Mouse (Mus musculus) heart, postnatal 14 days (tissue): ENCODE data around the gene Hist1h1t. TPM values are rescaled to one million over a fixed set of nuclear protein-coding genes. Genes with fewer than 3 reads are reported as not detected.
A peak's percentile ranks its signal among the peaks of the same experiment; 100 is the strongest.

ENCODE experiments used
- DNase-seq, 2 experiments: peaks; one replicate each; pipeline ENCODE4 v3.0.0; 2021 to 2022
- intact Hi-C: fragments of 180-260 bp; cut with DNase I; formaldehyde crosslinking; loops from one replicate; pipeline ENCODE4 v1.15.1; 2025
- total RNA-seq, 2 experiments: library from RNA; stranded (reverse); gene quantifications; 2 replicates each; pipeline ENCODE4 v1.2.3; 2021

Gene Hist1h1t
- total RNA-seq, 2 experiments from 2014 or later: 0.31 to 0.32 TPM

DNA sequence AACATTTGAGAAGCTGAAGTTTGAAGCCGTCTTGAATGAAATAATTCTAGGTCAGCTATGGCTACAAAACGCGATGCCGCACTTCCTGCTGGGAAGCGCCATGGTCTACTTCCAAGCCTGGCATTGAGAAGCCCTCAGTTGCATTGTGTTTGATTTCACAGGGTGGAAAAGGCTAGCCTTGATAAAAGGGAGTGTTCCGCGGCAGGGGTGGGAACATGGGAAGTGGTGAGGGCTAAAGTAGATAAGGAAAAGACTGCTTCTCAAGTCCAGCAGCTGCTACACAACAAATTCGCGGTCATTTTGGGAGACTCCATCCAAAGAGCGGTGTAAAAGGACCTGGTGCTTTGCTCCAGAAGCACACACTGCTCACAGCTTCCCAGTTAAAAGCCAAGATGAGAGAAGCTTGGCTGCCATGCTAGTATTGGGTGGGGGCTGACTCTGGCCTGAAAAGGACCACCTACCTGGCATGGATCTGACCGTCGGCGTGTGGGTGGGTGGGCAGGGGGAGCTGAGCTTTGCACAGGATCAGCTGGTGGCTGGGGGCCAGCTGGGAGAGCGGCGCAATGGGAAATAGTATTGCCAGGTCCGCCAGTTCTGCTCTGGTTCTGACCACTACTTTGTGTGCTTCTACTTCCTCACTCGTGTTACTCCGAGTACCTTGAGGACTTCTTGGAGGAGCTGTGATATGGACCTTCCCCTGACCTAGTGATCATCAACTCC, 33.0 kb downstream of the Hist1h1t start:
- intact Hi-C loops: no loop called here
- no peak for DNase-seq

DNA sequence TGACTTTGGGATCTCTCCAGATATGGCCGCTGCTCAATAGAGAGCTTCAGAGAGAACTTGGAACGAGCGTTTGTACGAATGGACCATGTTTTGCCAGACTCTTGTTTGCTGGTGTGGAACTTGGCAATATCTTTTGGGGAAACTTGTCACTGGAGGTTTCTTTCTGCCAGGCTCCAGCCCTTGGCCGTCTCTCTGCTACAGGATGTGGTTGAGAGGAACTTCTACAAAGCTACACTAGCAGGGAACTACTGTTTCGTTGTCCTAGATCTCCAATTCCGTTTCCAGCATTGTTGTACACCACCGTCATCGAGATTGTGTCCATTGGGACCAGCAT, 33.5 kb downstream of the Hist1h1t start:
- intact Hi-C loops: no loop called here
- DNase-seq: no peak

DNA sequence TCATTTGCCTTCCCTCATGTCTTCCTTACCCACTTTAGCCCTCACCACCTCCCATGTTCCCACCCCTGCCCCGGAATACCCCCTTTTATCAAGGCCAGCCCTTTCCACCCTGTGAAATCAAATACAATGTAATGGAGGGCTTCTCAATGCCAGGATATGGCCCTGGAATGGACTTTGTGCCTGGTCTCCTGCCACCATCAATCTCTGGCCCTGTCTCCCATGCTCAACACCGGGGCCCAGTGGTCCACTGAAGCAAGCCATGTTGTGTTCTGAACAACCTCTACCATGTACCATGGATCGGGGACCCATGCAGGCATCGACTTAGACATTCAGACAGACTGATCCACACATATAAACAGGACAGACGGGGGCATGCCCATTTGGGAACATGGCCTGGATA, 34.1 kb downstream of the Hist1h1t start:
- no peak for DNase-seq
- intact Hi-C loops: loop anchor here (10.0 kb wide), 1 partner anchor 45 kb away; the partner anchor contains the start of genes Hist1h2ac and Hist1h2bc

DNA sequence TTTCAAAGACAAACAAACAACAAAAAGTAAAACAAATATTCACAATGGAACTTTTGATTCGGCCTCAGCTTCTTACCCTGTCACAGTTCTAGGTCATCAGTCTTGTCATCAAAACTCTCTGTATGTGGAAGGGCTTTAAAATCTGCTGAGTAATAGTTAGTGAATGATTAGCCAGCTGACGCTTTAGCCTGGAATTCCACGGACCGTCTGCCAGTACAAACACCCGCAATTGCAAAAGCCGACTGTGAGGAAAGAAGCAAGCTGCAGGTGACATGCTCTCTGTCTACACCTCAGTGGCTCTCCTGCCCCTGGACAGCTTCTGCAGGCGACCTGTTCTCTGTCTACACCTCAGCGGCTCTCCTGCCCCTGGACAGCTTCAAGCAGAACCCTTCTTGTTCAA, 34.9 kb downstream of the Hist1h1t start:
- peak in 1 of 2 experiments; percentile 41 for DNase-seq
- intact Hi-C loops: loop anchor here (10.0 kb wide), 1 partner anchor 46 kb away; the partner anchor contains the start of genes Hist1h2ac and Hist1h2bc

DNA sequence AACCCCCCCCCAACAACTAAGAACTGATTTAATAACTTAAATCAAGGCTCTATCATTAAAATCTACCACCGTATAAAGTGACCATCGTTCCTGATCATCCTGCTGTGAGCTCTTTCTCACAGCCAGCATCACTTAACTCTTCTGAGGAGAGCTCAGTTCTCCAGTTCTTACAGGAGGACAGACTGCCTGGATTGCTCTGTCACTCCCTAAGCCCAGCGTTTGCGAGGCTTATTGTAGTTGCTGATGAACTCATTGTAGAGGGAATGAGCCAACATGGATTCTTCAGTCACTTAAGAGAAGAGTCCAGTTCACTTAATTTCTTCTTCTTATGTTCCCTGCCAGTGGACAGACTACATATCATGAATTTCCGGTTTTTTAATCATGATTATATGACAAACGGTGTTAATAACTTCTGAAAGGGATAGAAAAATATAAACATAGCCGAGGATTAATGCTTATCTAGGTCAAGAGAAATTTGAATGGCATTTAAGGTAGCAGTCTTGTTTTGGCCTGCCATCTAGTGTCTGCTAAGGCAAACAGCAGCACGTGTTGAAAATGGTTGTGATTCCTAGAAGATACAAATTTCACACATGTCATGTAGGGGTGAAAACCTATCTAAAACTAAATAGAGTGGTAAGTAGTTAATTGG, 36.7 kb downstream of the Hist1h1t start:
- DNase-seq: peak in 1 of 2 experiments; percentile 50

DNA sequence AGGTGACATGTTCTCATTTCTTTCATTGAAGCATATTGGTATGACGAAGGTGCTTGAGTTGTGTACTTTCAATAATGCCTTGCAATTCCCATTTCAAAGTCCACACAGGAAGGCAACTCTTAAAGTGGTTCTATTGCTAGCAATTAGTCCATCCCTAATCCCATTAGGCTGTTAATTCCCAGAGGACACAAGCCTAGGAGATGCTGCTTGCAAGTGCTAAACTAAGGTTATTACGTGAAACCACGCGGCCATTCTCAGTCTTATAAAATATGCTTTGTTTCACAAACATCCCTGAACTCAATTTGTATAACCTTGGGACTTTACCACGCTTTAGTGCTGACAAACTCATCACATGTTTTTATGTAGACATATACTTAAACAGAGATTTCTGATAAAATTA, 41.5 kb downstream of the Hist1h1t start:
- intact Hi-C loops: loop anchor here (5.0 to 10.0 kb wide), 2 partner anchors 52 to 155 kb away; partner anchors contain the start of genes Hist1h2ac, Hist1h2bc and Hist1h4d
- no peak for DNase-seq

More for the DNA sequence above, 36.7 kb downstream of the Hist1h1t start:
- intact Hi-C loops: loop anchor here (1.0 to 10.0 kb wide), 2 partner anchors 31 to 47 kb away; partner anchors contain the start of genes Hist1h2ac and Hist1h2bc

DNA sequence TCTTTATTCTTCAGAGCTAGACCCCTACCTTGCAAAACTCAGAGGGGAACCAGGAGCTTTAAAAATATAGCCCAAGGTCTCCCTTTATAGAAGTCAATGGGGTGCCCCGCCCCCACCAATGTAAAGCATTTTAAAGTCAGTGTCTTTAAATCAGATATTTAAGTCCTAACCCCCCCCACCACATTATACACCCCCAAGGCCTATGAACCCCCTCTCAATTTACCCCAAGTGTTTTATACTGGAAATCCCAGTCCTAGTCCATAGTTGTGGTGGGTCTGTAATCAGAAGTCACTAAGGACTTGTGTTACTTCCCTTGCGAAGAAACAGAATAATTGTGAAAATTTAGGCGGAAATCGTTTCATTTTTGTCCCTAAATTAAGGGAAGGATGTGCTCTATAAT, 42.4 kb downstream of the Hist1h1t start:
- no peak for DNase-seq
- intact Hi-C loops: loop anchor here (2.0 to 10.0 kb wide), 3 partner anchors 53 to 156 kb away; partner anchors contain the start of genes Hist1h1e, Hist1h2ac, Hist1h2bc and Hist1h4d

DNA sequence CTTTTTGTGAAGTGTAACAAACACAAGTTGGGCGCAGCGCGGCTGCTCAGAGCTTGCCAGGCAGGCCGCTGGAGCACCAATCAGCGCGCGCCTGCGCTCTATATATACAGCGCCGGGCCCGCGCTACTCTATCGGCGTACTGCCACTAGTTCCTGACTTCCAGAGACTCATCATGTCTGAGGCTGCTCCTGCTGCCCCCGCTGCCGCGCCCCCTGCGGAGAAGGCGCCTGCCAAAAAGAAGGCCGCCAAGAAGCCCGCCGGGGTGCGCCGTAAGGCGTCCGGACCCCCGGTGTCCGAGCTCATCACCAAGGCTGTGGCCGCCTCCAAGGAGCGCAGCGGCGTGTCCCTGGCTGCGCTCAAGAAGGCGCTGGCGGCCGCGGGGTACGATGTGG, 43.1 kb downstream of the Hist1h1t start, which contains the start of gene Hist1h1c:
TSS of gene Hist1h1c (plus strand) at position 132 of the 392 bp plus-strand sequence.
- DNase-seq: peak; percentile 91 to 95
- intact Hi-C loops: loop anchor here (2.0 to 10.0 kb wide), 3 partner anchors 54 to 156 kb away; partner anchors contain the start of genes Hist1h1e, Hist1h2ac, Hist1h2bc and Hist1h4d

DNA sequence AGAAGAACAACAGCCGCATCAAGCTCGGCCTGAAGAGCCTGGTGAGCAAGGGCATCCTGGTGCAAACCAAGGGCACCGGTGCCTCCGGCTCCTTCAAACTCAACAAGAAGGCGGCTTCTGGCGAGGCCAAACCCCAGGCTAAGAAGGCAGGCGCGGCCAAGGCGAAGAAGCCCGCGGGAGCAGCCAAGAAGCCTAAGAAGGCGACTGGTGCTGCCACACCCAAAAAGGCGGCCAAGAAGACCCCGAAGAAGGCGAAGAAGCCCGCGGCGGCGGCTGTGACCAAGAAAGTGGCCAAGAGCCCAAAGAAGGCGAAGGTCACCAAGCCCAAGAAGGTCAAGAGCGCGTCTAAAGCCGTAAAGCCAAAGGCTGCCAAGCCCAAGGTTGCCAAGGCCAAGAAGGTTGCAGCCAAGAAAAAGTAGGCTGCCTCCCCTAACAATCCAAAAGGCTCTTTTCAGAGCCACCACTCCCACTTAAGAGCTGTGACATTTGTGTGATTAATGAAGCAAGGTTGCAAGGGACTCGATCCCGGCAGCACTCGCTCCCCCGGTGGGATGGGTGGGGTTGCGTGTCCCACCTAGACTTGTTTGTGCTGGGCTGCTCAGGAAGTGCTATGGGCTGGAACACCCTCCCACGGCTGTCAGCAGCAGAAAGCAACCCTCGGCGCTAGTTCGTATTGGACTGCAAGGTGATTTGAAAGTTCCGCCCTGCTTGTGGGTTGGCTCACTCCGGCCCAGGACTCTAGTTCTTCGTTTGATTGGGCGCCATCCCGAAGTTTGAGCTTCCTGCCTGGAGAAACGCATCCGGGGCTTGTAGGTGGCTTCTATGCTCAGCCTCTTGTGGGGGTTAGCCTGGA, 43.7 kb downstream of the Hist1h1t start:
- intact Hi-C loops: loop anchor here (2.0 to 10.0 kb wide), 3 partner anchors 54 to 157 kb away; partner anchors contain the start of genes Hist1h1e, Hist1h2ac, Hist1h2bc and Hist1h4d
- peak; percentile 89 for DNase-seq

DNA sequence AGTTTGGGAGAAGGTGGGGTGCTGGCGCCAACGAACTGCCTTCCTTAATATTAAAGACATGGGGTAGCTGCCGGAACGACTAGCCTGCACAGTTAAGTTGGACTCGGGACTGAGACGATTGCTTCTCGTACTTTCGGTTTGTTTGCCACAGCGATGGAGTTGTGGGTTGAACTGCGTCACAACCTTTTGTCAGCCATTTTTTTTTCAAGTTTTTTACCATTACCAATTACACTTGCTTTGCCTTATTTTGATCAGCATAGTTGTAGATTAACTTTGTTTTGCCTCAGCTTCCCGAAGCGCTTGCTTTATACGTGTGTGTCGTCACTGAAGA, 44.3 kb downstream of the Hist1h1t start:
- DNase-seq: no peak
- intact Hi-C loops: loop anchor here (2.0 to 10.0 kb wide), 3 partner anchors 55 to 158 kb away; partner anchors contain the start of genes Hist1h1e, Hist1h2ac, Hist1h2bc and Hist1h4d

DNA sequence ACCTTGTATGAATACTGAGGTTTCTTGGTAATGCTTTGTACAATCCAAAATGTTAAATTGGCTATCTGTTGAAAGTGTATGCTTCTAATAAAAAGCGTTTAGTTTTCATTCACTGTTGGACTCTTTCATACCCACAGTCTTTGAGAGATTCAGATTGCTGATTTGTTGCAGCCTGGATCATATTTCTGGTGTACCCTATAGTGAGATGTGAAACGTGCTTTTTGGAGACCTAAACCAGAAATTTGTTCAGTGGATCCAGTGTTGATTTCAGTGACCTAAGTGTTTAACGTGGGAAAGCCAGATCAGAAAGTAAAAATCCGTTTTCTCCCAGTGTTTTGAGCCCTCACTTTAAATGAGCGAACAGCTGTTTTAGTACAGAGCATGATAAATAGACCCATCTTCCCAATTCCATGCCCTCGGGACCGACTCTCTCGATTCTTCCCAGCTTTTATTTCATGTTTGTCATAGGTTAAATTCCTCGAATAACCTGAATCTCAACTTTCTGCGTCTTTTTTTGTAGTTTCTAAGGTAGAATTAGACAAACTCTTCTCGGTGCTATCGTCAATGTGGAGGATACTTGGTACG, 44.7 kb downstream of the Hist1h1t start:
- intact Hi-C loops: no loop called here
- no peak for DNase-seq

DNA sequence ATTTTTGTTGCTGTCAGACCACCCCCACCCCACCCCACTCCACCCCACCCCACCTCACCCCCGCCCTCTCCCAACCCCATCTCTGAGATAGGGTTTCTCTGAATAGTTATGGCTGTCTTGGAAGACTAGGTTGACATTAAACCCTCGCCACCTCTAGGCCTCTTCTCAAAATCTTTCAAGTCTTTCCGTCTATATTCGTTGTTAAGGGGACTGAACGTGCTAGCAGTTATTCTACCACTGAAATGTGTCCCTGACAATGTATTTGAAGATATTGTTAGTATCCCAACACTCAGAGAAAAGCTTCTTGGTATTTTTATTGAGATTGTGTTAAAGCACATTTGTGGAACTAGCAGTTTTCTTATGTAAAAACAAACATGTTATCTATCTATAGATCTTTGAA, 45.3 kb downstream of the Hist1h1t start:
- DNase-seq: no peak
- intact Hi-C loops: no loop called here

DNA sequence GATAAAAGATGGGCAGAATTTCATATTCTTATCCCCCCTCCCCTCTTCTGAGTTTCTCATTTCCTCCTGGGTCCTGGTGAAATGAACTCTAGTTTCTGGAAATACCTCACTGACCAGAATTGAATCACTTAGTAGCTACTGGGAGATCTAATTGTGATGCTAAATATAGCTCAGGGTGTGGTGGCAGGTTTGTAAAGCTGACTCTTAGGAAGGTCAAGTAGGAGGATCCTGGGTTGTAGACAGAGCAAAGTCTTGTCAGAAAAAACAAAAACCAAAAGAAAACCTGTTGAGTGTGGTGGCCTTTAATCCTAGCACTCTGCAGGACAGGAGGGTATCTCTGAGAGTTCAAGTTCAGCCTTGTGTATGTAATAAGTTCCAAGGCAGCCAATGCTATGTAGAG, 46.4 kb downstream of the Hist1h1t start:
- intact Hi-C loops: no loop called here
- DNase-seq: no peak

DNA sequence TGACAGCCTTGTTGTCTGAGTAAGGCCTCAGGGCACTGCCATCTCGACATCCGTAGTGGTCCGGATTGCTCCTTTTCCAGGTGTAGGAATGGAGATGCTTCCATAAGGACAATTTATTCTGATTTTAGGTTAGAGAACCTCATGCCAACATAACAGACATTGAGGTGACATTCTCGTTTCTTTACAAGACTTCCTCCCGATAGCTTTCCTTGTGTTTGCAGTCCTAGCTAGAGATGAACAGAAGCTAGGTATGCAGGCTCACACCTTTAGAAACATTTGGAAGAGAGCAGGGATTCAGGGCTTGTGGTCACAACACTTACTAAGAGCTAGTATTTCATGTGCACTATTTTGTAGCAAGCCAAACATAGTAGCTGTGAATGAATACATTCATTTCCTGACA, 47.6 kb downstream of the Hist1h1t start:
- no peak for DNase-seq
- intact Hi-C loops: no loop called here

DNA sequence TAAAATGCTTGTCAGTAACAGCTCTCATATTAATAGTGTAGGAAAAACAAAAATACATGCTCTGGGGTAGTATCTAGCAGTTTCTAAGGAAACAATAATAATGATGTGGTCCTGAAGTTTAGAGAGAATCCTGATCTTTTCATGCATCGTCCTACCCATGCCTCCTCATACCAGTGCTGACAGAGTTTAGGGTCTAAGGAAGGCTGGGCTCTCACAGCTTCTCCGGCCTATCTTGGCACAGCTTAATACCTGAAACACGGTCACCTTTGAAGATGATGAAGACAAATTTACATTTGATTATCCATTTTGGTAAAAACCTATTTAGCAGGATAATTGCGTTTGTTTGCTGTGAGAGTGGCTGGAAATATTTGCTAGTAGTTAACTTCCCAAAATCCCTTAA, 48.3 kb downstream of the Hist1h1t start:
- DNase-seq: no peak
- intact Hi-C loops: no loop called here

DNA sequence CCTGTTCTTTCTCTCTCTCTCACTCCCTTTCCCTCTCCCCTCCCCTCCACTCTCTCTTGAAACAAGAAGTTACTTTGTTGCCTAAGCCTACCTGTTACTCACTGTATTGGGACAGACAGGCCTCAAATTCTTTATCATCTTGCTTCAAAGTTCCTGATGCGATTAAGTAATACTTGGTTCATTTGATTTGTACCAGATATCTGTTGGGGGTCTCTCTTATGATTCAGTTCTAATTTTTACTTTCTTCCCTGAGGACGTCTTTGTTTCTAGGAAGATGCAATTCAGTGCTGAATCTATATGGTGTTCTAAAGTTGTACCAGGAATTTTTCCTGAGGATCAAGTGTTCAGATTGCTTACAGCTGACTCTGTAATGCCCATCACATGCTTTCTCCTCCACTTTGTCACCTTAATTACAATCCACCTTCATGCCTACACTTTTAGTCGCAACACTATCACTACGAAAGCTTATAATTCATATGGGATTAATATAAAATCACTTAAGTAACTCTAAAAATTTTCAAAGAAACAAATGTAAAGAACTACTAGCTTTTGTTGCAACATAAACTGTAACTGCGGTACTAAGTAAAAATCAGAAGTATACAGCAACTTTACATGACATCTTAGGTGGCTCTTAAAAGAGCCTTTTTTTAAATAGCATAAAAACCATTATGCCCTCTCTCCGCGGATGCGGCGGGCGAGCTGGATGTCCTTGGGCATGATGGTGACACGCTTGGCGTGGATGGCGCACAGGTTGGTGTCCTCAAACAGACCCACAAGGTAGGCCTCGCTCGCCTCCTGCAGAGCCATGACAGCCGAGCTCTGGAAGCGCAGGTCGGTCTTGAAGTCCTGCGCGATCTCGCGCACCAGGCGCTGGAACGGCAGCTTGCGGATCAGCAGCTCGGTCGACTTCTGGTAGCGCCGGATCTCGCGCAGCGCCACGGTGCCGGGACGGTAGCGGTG, 49.1 kb downstream of the Hist1h1t start:
- intact Hi-C loops: loop anchor here (5.0 kb wide), 2 partner anchors 307 to 1702 kb away; partner anchors contain the start of genes Hist1h2ag, Hist1h2bj and Hist1h4i
- DNase-seq: no peak

DNA sequence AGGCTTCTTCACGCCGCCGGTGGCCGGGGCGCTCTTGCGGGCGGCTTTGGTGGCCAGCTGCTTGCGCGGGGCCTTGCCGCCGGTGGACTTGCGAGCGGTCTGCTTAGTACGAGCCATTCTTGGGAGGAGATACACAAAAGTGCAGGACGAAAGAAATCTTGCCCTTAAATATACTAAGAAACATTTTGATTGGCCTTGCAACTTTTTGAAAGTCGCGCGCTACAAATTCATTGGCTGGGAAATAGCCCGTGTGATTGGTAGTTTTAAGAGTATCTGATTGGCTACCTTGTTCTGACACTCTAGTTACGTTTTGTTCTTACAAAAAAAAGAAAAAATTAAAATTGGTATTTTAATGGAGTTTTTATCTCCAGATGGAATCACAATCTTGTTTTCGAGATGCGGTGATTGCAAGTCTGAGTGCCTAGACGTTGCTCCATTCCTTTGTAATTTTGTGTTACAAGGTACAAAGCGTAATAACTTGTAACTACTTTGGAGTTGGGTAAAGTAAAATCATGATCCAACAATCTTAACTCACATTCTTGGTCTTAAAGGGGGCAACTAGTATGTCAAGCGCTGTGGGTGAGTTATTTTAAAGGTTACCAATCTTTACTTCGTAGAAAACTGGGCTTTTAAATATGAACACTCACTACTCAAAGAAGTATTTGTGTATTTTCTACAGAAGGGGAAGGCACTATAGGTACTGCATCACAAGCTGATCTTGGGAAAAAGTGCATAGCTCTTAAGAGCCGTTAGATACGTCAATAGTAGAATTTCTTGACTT, 50.0 kb downstream of the Hist1h1t start, which contains the start of gene Hist1h3c:
TSS of gene Hist1h3c (minus strand) at position 222 of the 781 bp plus-strand sequence.
- intact Hi-C loops: loop anchor here (5.0 kb wide), 2 partner anchors 308 to 1703 kb away; partner anchors contain the start of genes Hist1h2ag, Hist1h2bj and Hist1h4i
- DNase-seq: peak; percentile 81 to 88
